Mouse (Mus musculus) midbrain, embryonic 16.5 days (tissue): ENCODE measurements around the gene Acin1. TPM values are rescaled to one million over a fixed set of nuclear protein-coding genes. Genes with fewer than 3 reads are reported as not detected.
A peak's percentile ranks its signal among the peaks of the same experiment; 100 is the strongest.

Experiments
- ATAC-seq: fragments of 200-750 bp; cut with Nextera tagmentation; 2 replicates; pipeline ENCODE4 v1.8.0; 2017; ENCODE audit warnings: moderate TSS enrichment
- H3K27ac ChIP-seq: fragments of 300-500 bp; sonication (generic); 2 replicates; pipeline ENCODE4 v1.5.1; 2014; ENCODE audit warnings: mild to moderate bottlenecking, low read length, mixed read lengths
- H3K27me3 ChIP-seq: fragments of 300-500 bp; sonication (generic); 2 replicates; pipeline ENCODE4 v1.6.1; 2014; ENCODE audit warnings: low read depth, low read length, mixed read lengths; ENCODE audit not compliant: control insufficient read depth, insufficient read depth
- H3K36me3 ChIP-seq: fragments of 300-500 bp; sonication (generic); 2 replicates; pipeline ENCODE4 v1.6.1; 2014; ENCODE audit warnings: mild to moderate bottlenecking, low read length, moderate library complexity, mixed read lengths; ENCODE audit not compliant: control insufficient read depth, insufficient read depth
- H3K4me1 ChIP-seq: fragments of 300-500 bp; sonication (generic); 2 replicates; pipeline ENCODE4 v1.6.1; 2014; ENCODE audit warnings: mild to moderate bottlenecking, low read length, mixed read lengths; ENCODE audit not compliant: control insufficient read depth, insufficient read depth
- H3K4me2 ChIP-seq: fragments of 300-500 bp; sonication (generic); 2 replicates; pipeline ENCODE4 v1.6.1; 2014; ENCODE audit warnings: mild to moderate bottlenecking, low read length, mixed read lengths
- H3K4me3 ChIP-seq: fragments of 300-500 bp; sonication (generic); 2 replicates; pipeline ENCODE4 v1.5.1; 2014; ENCODE audit warnings: low read depth, mild to moderate bottlenecking, low read length, moderate library complexity, mixed read lengths
- H3K9ac ChIP-seq: fragments of 300-500 bp; sonication (generic); 2 replicates; pipeline ENCODE4 v1.6.1; 2014; ENCODE audit warnings: low read depth, low read length, mixed read lengths
- H3K9me3 ChIP-seq: fragments of 300-500 bp; sonication (generic); replicated peaks from 2 replicates; pipeline ENCODE4 v1.6.1; 2014; ENCODE audit warnings: mild to moderate bottlenecking, low read length, mixed read lengths; ENCODE audit not compliant: control insufficient read depth, poor library complexity, severe bottlenecking
- WGBS: fragments of 180-500 bp; shearing (Covaris S2); extraction: QIAGEN DNeasy Blood & Tissue Kit; methylation state at CpG from one replicate; pipeline ENCODE4 v1.1.7; 2014; 5-methylcytosine and 5-hydroxymethylcytosine counted together
- polyA plus RNA-seq: library from polyadenylated mRNA; unstranded; fragments of >200 nt; fragmentation: Nextera tagmentation; extraction: Ambion mirVana; gene quantifications from 2 replicates; pipeline ENCODE4 v1.2.1, GENCODE M21; 2015

Acin1 gene
- polyA plus RNA-seq, 1 experiment from 2014 or later, result 108 TPM

- peak overlapping the region; percentile 76 for H3K9ac ChIP-seq
- no peaks in the 10 kb centered on the region for H3K9me3 ChIP-seq
- H3K4me3 ChIP-seq, result peak overlapping the region; percentile 61
- peaks cover 27% of the 10 kb centered on the region for H3K36me3 ChIP-seq
- WGBS, result 2% methylated on average over 11 of the region's 12 CpGs
- ATAC-seq, result peak; percentile 86
- H3K27me3 ChIP-seq, result no peaks in the 10 kb centered on the region
- peak overlapping the region; percentile 80 for H3K4me2 ChIP-seq
- H3K27ac ChIP-seq, result peak overlapping the region; percentile 84
- peaks cover 45% of the 10 kb centered on the region for H3K4me1 ChIP-seq
These were observed 33.2 kb downstream of the Acin1 start for GRCm38 (mm10) chr14:54653496-54653895.

DNA sequence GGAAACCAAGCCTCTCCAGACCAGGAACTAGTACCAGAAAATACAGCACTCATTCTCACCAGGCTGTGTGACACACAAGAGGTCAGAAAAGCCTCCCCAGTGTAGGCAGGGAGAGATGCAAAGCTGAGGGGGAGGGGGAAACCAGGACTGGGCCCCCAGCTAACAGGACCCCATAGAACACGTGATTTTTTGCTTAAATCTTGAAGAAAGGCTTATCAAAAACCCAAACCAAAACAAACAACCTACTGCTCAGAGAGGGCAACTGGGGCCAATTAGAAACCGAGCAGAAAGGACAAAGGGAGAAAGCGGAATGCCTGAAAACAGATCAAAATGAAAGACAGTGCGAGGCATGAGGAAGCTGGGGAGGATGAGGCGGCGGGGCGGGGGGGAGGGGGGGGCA, 33.9 kb downstream of the Acin1 start:
- H3K4me1 ChIP-seq, result peaks cover 47% of the 10 kb centered on the region
- no peaks in the 10 kb centered on the region for H3K27me3 ChIP-seq
- peaks cover 27% of the 10 kb centered on the region for H3K36me3 ChIP-seq
- H3K4me2 ChIP-seq, result peak overlapping the region; percentile 80
- WGBS, result 2% methylated on average over 6 of the region's 7 CpGs
- no peaks in the 10 kb centered on the region for H3K9me3 ChIP-seq
- H3K9ac ChIP-seq, result peak overlapping the region; percentile 76
- peak overlapping the region; percentile 84 for H3K27ac ChIP-seq
- peak; percentile 23; the same call in 1 of the 2 replicates for ATAC-seq
- H3K4me3 ChIP-seq, result peak overlapping the region; percentile 61

- Histone ChIP-seq H3K4me2 (peak overlapping the region; percentile 80), H3K36me3 (peaks cover 27% of the 10 kb centered on the region), H3K27me3 (no peaks in the 10 kb centered on the region), H3K27ac (no peak overlapping the region), H3K4me3 (no peak overlapping the region), H3K9me3 (no peaks in the 10 kb centered on the region), H3K4me1 (peaks cover 49% of the 10 kb centered on the region), H3K9ac (no peak overlapping the region)
- WGBS, result 81% methylated on average over 4 of the region's 4 CpGs
- peak; percentile 18; the same call in 1 of the 2 replicates for ATAC-seq
These were observed 35.2 kb downstream of the Acin1 start for GRCm38 (mm10) chr14:54651556-54651955.

GRCm38 (mm10) chr14:54650621-54651454, 35.9 kb downstream of the Acin1 start:
- Histone ChIP-seq H3K9ac (no peak overlapping the region), H3K36me3 (peaks cover 28% of the 10 kb centered on the region), H3K4me2 (peak overlapping the region; percentile 80), H3K27me3 (no peaks in the 10 kb centered on the region), H3K9me3 (no peaks in the 10 kb centered on the region), H3K4me1 (peaks cover 49% of the 10 kb centered on the region), H3K27ac (no peak overlapping the region), H3K4me3 (0 out of 2 replicates have a peak overlapping the region, but pooled peaks have one; percentile 3)
- 68% methylated on average over 23 of the region's 23 CpGs for WGBS
- ATAC-seq, result peak; percentile 25

- Histone ChIP-seq H3K9ac (no peak overlapping the region), H3K4me3 (no peak overlapping the region)
- ATAC-seq, result no peak
These were observed 38.8 kb downstream of the Acin1 start for GRCm38 (mm10) chr14:54647900-54648299.

GRCm38 (mm10) chr14:54646898-54647636, 39.7 kb downstream of the Acin1 start:
- Histone ChIP-seq H3K27ac (no peak overlapping the region), H3K4me3 (no peak overlapping the region), H3K4me1 (peaks cover 35% of the 10 kb centered on the region), H3K9me3 (no peaks in the 10 kb centered on the region), H3K4me2 (no peak overlapping the region), H3K9ac (no peak overlapping the region), H3K27me3 (no peaks in the 10 kb centered on the region), H3K36me3 (peaks cover 62% of the 10 kb centered on the region)
- WGBS, result 90% methylated on average over 8 of the region's 8 CpGs
- no peak for ATAC-seq

More at GRCm38 (mm10) chr14:54647900-54648299, 38.8 kb downstream of the Acin1 start:
- no peaks in the 10 kb centered on the region for H3K27me3 ChIP-seq
- 62% methylated on average over 4 of the region's 4 CpGs for WGBS
- H3K27ac ChIP-seq, result no peak overlapping the region
- H3K36me3 ChIP-seq, result peaks cover 54% of the 10 kb centered on the region
- no peaks in the 10 kb centered on the region for H3K9me3 ChIP-seq
- no peak overlapping the region for H3K4me2 ChIP-seq
- peaks cover 42% of the 10 kb centered on the region for H3K4me1 ChIP-seq

- Histone ChIP-seq H3K27me3 (no peaks in the 10 kb centered on the region), H3K27ac (no peak overlapping the region), H3K9ac (no peak overlapping the region), H3K36me3 (peaks cover 62% of the 10 kb centered on the region), H3K9me3 (no peaks in the 10 kb centered on the region), H3K4me1 (peaks cover 29% of the 10 kb centered on the region), H3K4me2 (no peak overlapping the region), H3K4me3 (no peak overlapping the region)
- no peak for ATAC-seq
- 94% methylated on average over 17 of the region's 17 CpGs for WGBS
These were observed 40.3 kb downstream of the Acin1 start for GRCm38 (mm10) chr14:54646455-54646854.

DNA sequence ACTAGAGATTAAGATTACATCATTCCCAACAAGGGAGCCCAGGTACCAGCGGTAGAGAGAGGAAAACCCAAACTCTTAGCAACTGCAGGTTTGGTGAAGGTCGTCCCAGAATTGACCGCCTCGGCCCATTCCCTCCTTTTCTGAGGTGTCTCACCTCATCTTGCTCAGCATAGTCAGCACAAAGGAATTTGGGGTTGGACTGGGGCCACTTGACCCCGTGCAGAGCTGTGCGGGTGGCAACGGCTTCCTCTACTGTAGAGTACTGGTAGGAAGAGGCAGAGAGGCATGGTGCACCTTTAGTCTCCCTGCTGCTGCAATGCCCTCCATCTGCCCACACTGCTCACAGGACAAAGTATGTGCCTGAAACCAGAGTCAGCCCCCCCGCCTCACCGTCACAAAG, 42.4 kb downstream of the Acin1 start:
- Histone ChIP-seq H3K4me3 (no peak overlapping the region), H3K4me1 (peaks cover 19% of the 10 kb centered on the region), H3K36me3 (peaks cover 50% of the 10 kb centered on the region), H3K27me3 (no peaks in the 10 kb centered on the region), H3K4me2 (no peak overlapping the region), H3K9ac (no peak overlapping the region), H3K9me3 (no peaks in the 10 kb centered on the region), H3K27ac (no peak overlapping the region)
- 92% methylated on average over 9 of the region's 9 CpGs for WGBS
- no peak for ATAC-seq

DNA sequence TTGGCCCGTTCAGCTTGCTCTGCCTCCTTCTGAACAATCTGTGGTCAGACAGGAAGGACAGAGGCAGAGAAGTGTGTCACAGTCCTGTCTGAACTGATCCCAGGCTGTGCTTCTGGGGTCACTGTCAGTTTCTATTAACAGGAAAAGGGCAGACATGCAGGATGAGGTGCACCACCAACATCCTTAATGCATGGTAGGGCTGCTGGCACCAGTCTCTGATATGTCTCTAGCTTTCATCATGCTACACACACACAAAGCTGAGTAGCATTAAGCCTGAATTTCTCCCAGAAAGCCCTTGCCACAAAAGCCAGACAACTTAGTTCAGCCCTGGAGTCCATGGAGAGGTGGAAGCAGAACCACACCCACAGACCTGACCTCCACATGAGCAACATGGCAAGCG, 43.7 kb downstream of the Acin1 start:
- Histone ChIP-seq H3K36me3 (peaks cover 50% of the 10 kb centered on the region), H3K9ac (no peak overlapping the region)
- no peak for ATAC-seq

More for the DNA sequence above, 43.7 kb downstream of the Acin1 start:
- no peak overlapping the region for H3K27ac ChIP-seq
- 91% methylated on average over 2 of the region's 2 CpGs for WGBS
- peaks cover 20% of the 10 kb centered on the region for H3K4me1 ChIP-seq
- no peak overlapping the region for H3K4me2 ChIP-seq
- no peaks in the 10 kb centered on the region for H3K27me3 ChIP-seq
- H3K9me3 ChIP-seq, result no peaks in the 10 kb centered on the region
- H3K4me3 ChIP-seq, result no peak overlapping the region
